Mouse (Mus musculus) C2C12 (cell line): ENCODE measurements around the gene Hoxc6.

ENCODE experiments used
- CTCF ChIP-seq: IDR thresholded peaks from one replicate; pipeline ENCODE4 v1.5.1; 2011; ENCODE audit not compliant: control insufficient read depth, insufficient read depth, insufficient read length
- FOSL1 ChIP-seq: IDR thresholded peaks from one replicate; pipeline ENCODE4 v1.8.0; 2011; ENCODE audit warnings: mild to moderate bottlenecking, low read length; ENCODE audit not compliant: poor library complexity, insufficient read depth, severe bottlenecking
- MAX ChIP-seq: IDR thresholded peaks from one replicate; pipeline ENCODE4 v1.6.1; 2011; ENCODE audit warnings: mild to moderate bottlenecking, control low read depth
- MYOD1 ChIP-seq: IDR thresholded peaks from one replicate; pipeline ENCODE4 v1.6.1; 2011; ENCODE audit warnings: low read depth; ENCODE audit not compliant: control insufficient read depth, insufficient read length
- MYOG ChIP-seq: IDR thresholded peaks from one replicate; pipeline ENCODE4 v1.6.1; 2011; ENCODE audit not compliant: control insufficient read depth, insufficient read length; ENCODE audit errors: extremely low read depth
- USF1 ChIP-seq: IDR thresholded peaks from one replicate; pipeline ENCODE4 v1.6.1; 2011; ENCODE audit warnings: low read depth, mild to moderate bottlenecking, control low read depth, moderate library complexity

GRCm38 (mm10) chr15:103015009-103015399 lies 16.9 kb downstream of the Hoxc6 start:
- TF ChIP-seq CTCF (no peak), MAX (no peak), FOSL1 (no peak), MYOG (no peak), MYOD1 (no peak), USF1 (no peak)
